Mouse (Mus musculus) heart, embryonic 11.5 days (tissue): ENCODE measurements at regions not wholly inside any gene's neighbourhood (a gene's known extent, or its start where the extent isn't known, plus 50 kb on each side); places are given as distances from the start of the nearest gene placed in this dataset.

ENCODE experiments used
- ATAC-seq: fragments of 200-750 bp; cut with Nextera tagmentation; replicated peaks from 2 replicates; pipeline ENCODE4 v1.8.0; 2017; ENCODE audit warnings: moderate library complexity; ENCODE audit not compliant: insufficient number of reproducible peaks, low FRiP score, low TSS enrichment
- H3K27ac ChIP-seq: fragments of 300-500 bp; sonication (generic); 2 replicates; pipeline ENCODE4 v1.5.1; 2014; ENCODE audit warnings: mild to moderate bottlenecking, low read depth, low read length
- H3K27me3 ChIP-seq: fragments of 300-500 bp; sonication (generic); 2 replicates; pipeline ENCODE4 v1.6.1; 2014; ENCODE audit warnings: mild to moderate bottlenecking, low read length, mixed read lengths; ENCODE audit not compliant: control insufficient read depth, insufficient read depth
- H3K36me3 ChIP-seq: fragments of 300-500 bp; sonication (generic); 2 replicates; pipeline ENCODE4 v1.6.1; 2014; ENCODE audit warnings: mild to moderate bottlenecking, low read length, moderate library complexity, mixed read lengths; ENCODE audit not compliant: control insufficient read depth, insufficient read depth
- H3K4me1 ChIP-seq: fragments of 300-500 bp; sonication (generic); 2 replicates; pipeline ENCODE4 v1.6.1; 2014; ENCODE audit warnings: low read length; ENCODE audit not compliant: control insufficient read depth, insufficient read depth
- H3K4me2 ChIP-seq: fragments of 300-500 bp; sonication (generic); 2 replicates; pipeline ENCODE4 v1.6.1; 2014; ENCODE audit warnings: mild to moderate bottlenecking, moderate library complexity
- H3K4me3 ChIP-seq: fragments of 300-500 bp; sonication (generic); 2 replicates; pipeline ENCODE4 v1.5.1; 2014; ENCODE audit warnings: low read depth, low read length
- H3K9ac ChIP-seq: fragments of 300-500 bp; sonication (generic); 2 replicates; pipeline ENCODE4 v1.6.1; 2014; ENCODE audit warnings: mild to moderate bottlenecking, low read depth, low read length, moderate library complexity
- H3K9me3 ChIP-seq: fragments of 300-500 bp; sonication (generic); replicated peaks from 2 replicates; pipeline ENCODE4 v1.6.1; 2016; ENCODE audit warnings: low read length; ENCODE audit not compliant: control insufficient read depth
- WGBS: fragments of 180-500 bp; shearing (Covaris S2); extraction: QIAGEN DNeasy Blood & Tissue Kit; methylation state at CpG from one replicate; pipeline ENCODE4 v1.1.7; 2014; ENCODE audit not compliant: insufficient replicate concordance; 5-methylcytosine and 5-hydroxymethylcytosine counted together

DNA sequence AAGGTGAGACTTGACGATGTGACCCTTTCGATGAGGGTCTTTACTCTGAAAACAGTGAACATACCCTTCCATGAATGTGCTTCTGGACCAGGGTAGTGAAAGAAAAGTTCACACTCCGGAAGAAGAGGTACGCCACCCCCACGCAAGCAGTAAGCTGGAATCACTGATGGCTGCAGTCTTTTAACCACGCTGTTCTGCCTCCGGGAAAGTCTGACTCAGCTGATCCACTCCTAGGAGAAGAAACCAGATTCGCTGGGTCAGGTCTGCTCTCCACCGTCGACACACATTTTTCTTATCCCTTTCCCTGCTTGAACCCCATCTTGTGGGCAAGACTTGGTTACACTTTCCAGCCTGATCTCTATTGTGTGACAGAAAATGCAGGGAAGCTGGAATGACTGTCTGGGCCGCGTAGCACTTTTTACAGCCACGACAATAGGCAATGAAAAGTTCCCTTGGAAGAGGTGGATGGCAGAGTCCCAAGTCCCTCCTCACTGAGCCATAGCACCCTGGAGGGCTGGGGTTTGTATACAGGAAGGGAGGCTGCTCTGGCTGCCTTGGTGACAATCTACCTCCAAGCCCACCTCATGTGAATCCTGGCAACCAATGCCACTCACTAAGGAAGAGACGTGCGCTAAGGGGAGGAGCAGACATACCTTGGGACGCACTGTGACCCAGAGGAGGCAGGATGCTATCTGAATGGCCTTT is 96.9 kb upstream of the Nr4a3 start:
- WGBS, result 71% methylated on average over 16 of the region's 16 CpGs
- H3K36me3 ChIP-seq, result no peaks in the 10 kb centered on the region
- H3K27ac ChIP-seq, result no peak overlapping the region
- no peak for ATAC-seq
- no peaks in the 10 kb centered on the region for H3K9me3 ChIP-seq
- no peaks in the 10 kb centered on the region for H3K4me1 ChIP-seq
- H3K9ac ChIP-seq, result no peak overlapping the region
- H3K4me3 ChIP-seq, result no peak overlapping the region
- H3K4me2 ChIP-seq, result no peak overlapping the region
- H3K27me3 ChIP-seq, result no peaks in the 10 kb centered on the region

DNA sequence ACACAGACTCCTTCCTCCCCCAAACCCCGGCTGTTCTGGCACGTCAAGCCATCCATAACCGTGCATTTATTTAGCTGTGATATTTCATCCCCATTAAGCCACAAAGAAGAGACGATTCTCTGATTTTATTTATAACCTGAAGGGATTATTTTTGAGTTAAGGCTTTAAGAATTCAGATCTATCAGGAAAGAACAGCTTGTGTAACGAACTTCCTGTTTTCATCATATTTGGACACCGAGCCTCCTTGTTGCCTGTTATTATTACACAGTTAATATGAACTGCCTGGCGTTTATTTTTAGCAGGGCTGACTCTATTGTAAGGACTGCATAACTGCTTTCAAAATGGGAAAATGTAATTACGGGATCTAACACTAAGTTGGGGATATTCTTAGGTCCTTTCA is 96.2 kb upstream of the Nr4a3 start:
- no peaks in the 10 kb centered on the region for H3K4me1 ChIP-seq
- H3K27me3 ChIP-seq, result no peaks in the 10 kb centered on the region
- no peak for ATAC-seq
- H3K27ac ChIP-seq, result no peak overlapping the region
- no peaks in the 10 kb centered on the region for H3K36me3 ChIP-seq
- H3K4me3 ChIP-seq, result no peak overlapping the region
- no peak overlapping the region for H3K4me2 ChIP-seq
- no peaks in the 10 kb centered on the region for H3K9me3 ChIP-seq
- no peak overlapping the region for H3K9ac ChIP-seq
- WGBS, result 71% methylated on average over 8 of the region's 8 CpGs

DNA sequence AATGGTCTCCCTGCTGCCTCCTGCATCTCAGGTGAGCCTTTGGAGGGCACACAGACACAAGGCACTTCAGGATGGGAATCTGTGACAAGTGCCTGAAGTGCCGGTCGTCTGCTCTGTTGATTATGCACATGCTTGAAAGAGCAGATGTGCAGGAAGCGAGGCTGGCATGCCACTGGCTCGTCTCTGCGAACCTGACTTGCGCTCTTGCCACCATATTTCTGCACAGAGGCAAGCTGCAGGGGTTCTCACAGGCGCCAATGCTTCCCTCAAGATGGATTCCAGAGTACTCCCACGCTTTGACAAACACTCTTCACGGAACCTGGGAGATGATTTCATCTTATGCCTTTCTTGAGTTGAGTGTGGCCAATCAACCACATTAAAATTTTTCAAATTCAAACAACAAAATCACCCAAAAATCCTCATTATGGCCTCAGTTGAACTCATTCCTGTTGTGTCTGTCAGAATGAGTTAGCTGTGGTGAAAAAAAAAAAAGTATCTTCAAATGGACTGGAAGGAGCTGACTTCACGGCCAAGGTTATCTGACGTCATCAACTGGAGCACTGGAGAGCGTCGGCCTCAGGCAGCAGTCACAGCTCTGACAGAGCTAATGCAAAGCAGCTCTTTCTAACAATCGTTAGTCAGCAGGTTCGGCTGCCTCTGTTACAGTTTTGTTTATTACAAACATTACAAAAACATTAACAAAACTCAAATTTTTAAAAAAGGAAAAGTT is 90.2 kb upstream of the Nr4a3 start:
- WGBS, result 48% methylated on average over 15 of the region's 15 CpGs
- no peak overlapping the region for H3K27ac ChIP-seq
- no peak for ATAC-seq

DNA sequence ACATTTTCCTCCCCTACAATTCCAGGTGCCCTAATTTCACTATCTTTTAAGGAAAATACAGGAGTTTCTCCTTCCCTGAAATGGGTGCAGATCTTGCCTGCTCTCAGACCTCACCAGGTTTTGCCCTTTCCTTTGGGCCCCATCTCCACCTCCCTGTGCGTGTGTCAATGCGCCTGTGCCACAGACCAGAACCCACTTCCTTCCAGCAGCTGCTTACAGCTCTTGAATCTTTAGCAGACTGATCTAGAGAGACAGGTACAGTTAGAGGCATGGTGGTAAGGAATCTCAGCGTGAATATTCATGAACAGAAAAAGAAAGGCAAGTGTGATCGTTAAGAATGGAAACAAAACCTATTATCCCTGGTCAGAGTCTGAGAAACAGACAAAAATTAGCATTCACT is 80.3 kb upstream of the Nr4a3 start:
- H3K36me3 ChIP-seq, result no peaks in the 10 kb centered on the region
- H3K4me1 ChIP-seq, result no peaks in the 10 kb centered on the region
- H3K9me3 ChIP-seq, result no peaks in the 10 kb centered on the region
- H3K9ac ChIP-seq, result no peak overlapping the region
- H3K4me2 ChIP-seq, result no peak overlapping the region
- H3K4me3 ChIP-seq, result no peak overlapping the region
- no peaks in the 10 kb centered on the region for H3K27me3 ChIP-seq
- WGBS, result 68% methylated on average over 4 of the region's 4 CpGs
- no peak overlapping the region for H3K27ac ChIP-seq
- no peak for ATAC-seq

More for the DNA sequence above, 90.2 kb upstream of the Nr4a3 start:
- H3K27me3 ChIP-seq, result no peaks in the 10 kb centered on the region
- H3K9me3 ChIP-seq, result no peaks in the 10 kb centered on the region
- H3K4me3 ChIP-seq, result no peak overlapping the region
- peaks cover 4% of the 10 kb centered on the region; the same call in 1 of the 2 replicates for H3K4me1 ChIP-seq
- H3K9ac ChIP-seq, result no peak overlapping the region
- no peak overlapping the region for H3K4me2 ChIP-seq
- H3K36me3 ChIP-seq, result no peaks in the 10 kb centered on the region

DNA sequence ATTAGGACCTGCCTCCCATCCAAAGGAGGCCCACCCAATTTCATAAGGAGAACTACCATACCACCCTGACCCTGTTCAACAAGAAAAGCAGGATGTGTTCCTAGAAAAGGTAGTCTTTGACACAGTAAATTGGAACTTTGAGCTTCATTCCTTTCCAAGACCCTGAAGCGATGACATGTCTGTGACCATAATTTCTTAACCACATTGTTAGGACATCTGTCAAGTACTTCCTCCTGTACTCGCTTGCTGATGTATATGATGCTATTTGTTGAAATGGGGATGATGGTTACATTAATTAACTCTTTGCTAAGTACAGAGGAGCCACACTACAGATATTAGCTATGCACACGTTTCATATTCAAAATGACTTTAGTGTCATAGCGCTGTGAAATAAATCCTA is 73.1 kb upstream of the Nr4a3 start:
- no peak overlapping the region for H3K27ac ChIP-seq
- no peak overlapping the region for H3K4me2 ChIP-seq
- H3K9me3 ChIP-seq, result no peaks in the 10 kb centered on the region
- no peak overlapping the region for H3K4me3 ChIP-seq
- H3K27me3 ChIP-seq, result no peaks in the 10 kb centered on the region
- no peak overlapping the region for H3K9ac ChIP-seq
- WGBS, result 80% methylated on average over 4 of the region's 4 CpGs
- no peak for ATAC-seq
- no peaks in the 10 kb centered on the region for H3K36me3 ChIP-seq
- H3K4me1 ChIP-seq, result no peaks in the 10 kb centered on the region

DNA sequence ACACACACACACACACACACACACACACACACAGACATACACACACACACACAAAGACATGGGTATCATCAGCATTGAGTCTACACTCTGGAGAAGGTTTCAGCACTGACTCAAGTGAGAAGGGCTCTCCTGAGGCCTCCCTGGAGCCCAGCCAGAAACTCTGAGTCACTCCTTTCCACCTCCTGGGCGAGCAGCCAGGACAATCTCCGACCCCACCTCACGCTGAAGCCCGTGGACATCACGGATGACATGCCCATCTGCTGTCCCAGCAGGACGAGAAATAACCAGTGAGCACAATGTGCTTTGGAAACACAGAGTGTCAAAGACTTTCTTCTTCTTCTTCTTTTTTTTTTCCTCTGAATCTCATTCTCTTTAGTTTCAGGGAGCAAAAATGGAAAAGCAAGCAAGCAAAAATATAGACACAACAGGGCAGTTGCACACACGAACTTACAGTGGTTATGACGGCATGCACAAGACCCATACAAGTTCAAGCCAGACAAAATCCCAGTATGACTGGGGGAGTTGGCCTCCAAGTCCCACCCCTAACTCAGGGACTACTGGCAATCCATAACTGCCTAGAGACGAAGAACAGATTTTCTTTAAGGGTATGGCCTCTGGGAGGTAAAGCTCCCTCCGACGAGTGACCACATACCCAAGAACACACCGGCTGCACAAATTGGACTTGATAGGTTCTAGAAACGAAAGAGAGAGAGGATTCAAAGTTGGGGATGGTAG is 65.2 kb upstream of the Nr4a3 start:
- H3K9me3 ChIP-seq, result peaks cover 3% of the 10 kb centered on the region; the same call in 1 of the 2 replicates
- no peaks in the 10 kb centered on the region for H3K4me1 ChIP-seq
- no peak overlapping the region for H3K4me3 ChIP-seq
- H3K27ac ChIP-seq, result no peak overlapping the region
- H3K27me3 ChIP-seq, result no peaks in the 10 kb centered on the region
- 57% methylated on average over 13 of the region's 13 CpGs for WGBS
- no peak overlapping the region for H3K9ac ChIP-seq
- no peaks in the 10 kb centered on the region for H3K36me3 ChIP-seq
- ATAC-seq, result 0 out of 2 replicates have a peak, but pooled peaks have one; percentile 10
- no peak overlapping the region for H3K4me2 ChIP-seq
